Mouse (Mus musculus) Patski (cell line): Measurements from ENCODE around the gene Emc10. TPM values are rescaled to one million over a fixed set of nuclear protein-coding genes. Genes with fewer than 3 reads are reported as not detected.

ENCODE experiments used
- ATAC-seq: fragments of 100-300 bp; one replicate; pipeline ENCODE4 v1.8.0; 2021
- CTCF ChIA-PET: fragments of 350-600 bp; sonication (Branson Sonifier 250); formaldehyde crosslinking; loops from one replicate; lab custom pipeline; 2022; ENCODE audit warnings: inconsistent platforms; lab: Charles Lee
- POLR2A ChIA-PET: fragments of 350-600 bp; sonication (Branson Sonifier 250); formaldehyde crosslinking; loops from one replicate; lab custom pipeline; 2022; ENCODE audit warnings: antibody characterized with exemption, inconsistent platforms; lab: Charles Lee
- DNase-seq: peaks from one replicate; pipeline ENCODE4 v3.0.0-alpha.2; 2011; ENCODE audit warnings: low read depth, low spot score
- H3K27me3 ChIP-seq: fragments of 371-371 bp; one replicate; pipeline ENCODE4 v1.5.1; 2021
- CTCF ChIP-seq: fragments of 100-300 bp; IDR thresholded peaks from one replicate; pipeline ENCODE4 v1.5.1; 2021
- in situ Hi-C: fragments of 300-500 bp; cut with MboI; formaldehyde crosslinking; loops from 3 replicates; pipeline ENCODE4 v1.11.1; 2018; ENCODE audit warnings: low pct_unique_long_range_greater_than_20kb, mixed read lengths
- polyA plus RNA-seq: library from polyadenylated mRNA; unstranded; gene quantifications from one replicate; pipeline ENCODE4 v1.2.3, GENCODE M21; 2021

The Emc10 gene
- polyA plus RNA-seq, 1 experiment from 2014 or later, result 249 TPM

GRCm38 (mm10) chr7:44500046-44500445 is 3.7 kb upstream of the Emc10 start:
- DNase-seq (no peak), ATAC-seq (no peak)
- in situ Hi-C loops, result no loop called here
- POLR2A ChIA-PET, result interaction anchor here (1.0 kb wide), 1 partner anchor 50 kb away, joined by 3 read pairs; no protein-coding TSS in a partner anchor
- CTCF ChIA-PET, result interaction anchor here (2.5 kb wide), 1 partner anchor 48 kb away, joined by 13 read pairs; the partner anchor contains the start of gene Pold1
- no peak for TF ChIP-seq CTCF
- peaks cover 3% of the 10 kb centered on the region for H3K27me3 ChIP-seq

- no peak for ATAC-seq
- TF ChIP-seq CTCF, result no peak
- in situ Hi-C loops, result no loop called here
- DNase-seq, result no peak
- POLR2A ChIA-PET, result interaction anchor here (1.0 kb wide), 1 partner anchor 51 kb away, joined by 3 read pairs; no protein-coding TSS in a partner anchor
- no peaks in the 10 kb centered on the region for H3K27me3 ChIP-seq
- CTCF ChIA-PET, result interaction anchor here (1.2 to 1.6 kb wide), 2 partner anchors 23 to 50 kb away, joined by 4 to 5 read pairs; partner anchors contain the start of gene Pold1
Observed at GRCm38 (mm10) chr7:44498922-44499321, 2.6 kb upstream of the Emc10 start.

GRCm38 (mm10) chr7:44497361-44498055 is 1.2 kb upstream of the Emc10 start:
- TF ChIP-seq CTCF, result no peak
- POLR2A ChIA-PET, result interaction anchor here (0.7 to 1.6 kb wide), 3 partner anchors 13 to 252 kb away, joined by 4 to 5 read pairs (median 4); no protein-coding TSS in a partner anchor
- no peak for DNase-seq

GRCm38 (mm10) chr7:44496771-44497109 is 411 bp upstream of the Emc10 start:
- CTCF ChIA-PET, result interaction anchor here (1.0 to 1.5 kb wide), 2 partner anchors 25 to 52 kb away, joined by 3 to 7 read pairs; partner anchors contain the start of gene Pold1
- POLR2A ChIA-PET, result interaction anchor here (0.7 to 1.6 kb wide), 2 partner anchors 14 to 251 kb away, joined by 4 to 5 read pairs; no protein-coding TSS in a partner anchor
- no peak for ATAC-seq
- TF ChIP-seq CTCF, result no peak
- DNase-seq, result no peak
- in situ Hi-C loops, result no loop called here
- no peaks in the 10 kb centered on the region for H3K27me3 ChIP-seq

More at GRCm38 (mm10) chr7:44497361-44498055, 1.2 kb upstream of the Emc10 start:
- in situ Hi-C loops, result no loop called here
- no peak for ATAC-seq
- CTCF ChIA-PET, result interaction anchor here (1.0 to 1.2 kb wide), 2 partner anchors 24 kb away, joined by 3 to 4 read pairs; no protein-coding TSS in a partner anchor
- no peaks in the 10 kb centered on the region for H3K27me3 ChIP-seq

GRCm38 (mm10) chr7:44495086-44495485 is 1.2 kb downstream of the Emc10 start:
- CTCF ChIA-PET, result interaction anchor here (4.0 kb wide), 1 partner anchor 10 kb away, joined by 15 read pairs; no protein-coding TSS in a partner anchor
- no peak for ATAC-seq
- in situ Hi-C loops, result no loop called here
- POLR2A ChIA-PET, result no interaction called here
- H3K27me3 ChIP-seq, result no peaks in the 10 kb centered on the region
- no peak for TF ChIP-seq CTCF
- no peak for DNase-seq

- ChIA-PET CTCF (interaction anchor here (4.0 kb wide), 1 partner anchor 9 kb away, joined by 15 read pairs; no protein-coding TSS in a partner anchor), POLR2A (no interaction called here)
- in situ Hi-C loops, result no loop called here
- TF ChIP-seq CTCF, result no peak
- DNase-seq (no peak), ATAC-seq (no peak)
- H3K27me3 ChIP-seq, result no peaks in the 10 kb centered on the region
Observed at GRCm38 (mm10) chr7:44494681-44495080, 1.6 kb downstream of the Emc10 start.

- DNase-seq (no peak), ATAC-seq (no peak)
- in situ Hi-C loops, result no loop called here
- POLR2A ChIA-PET, result interaction anchor here (0.6 kb wide), 1 partner anchor 91 kb away, joined by 3 read pairs; no protein-coding TSS in a partner anchor
- no peak for TF ChIP-seq CTCF
- CTCF ChIA-PET, result interaction anchor here (1.4 to 4.0 kb wide), 2 partner anchors 7 to 9 kb away, joined by 5 to 15 read pairs; no protein-coding TSS in a partner anchor
- H3K27me3 ChIP-seq, result no peaks in the 10 kb centered on the region
Observed at GRCm38 (mm10) chr7:44492166-44492826, 4.0 kb downstream of the Emc10 start.

- no peak for DNase-seq
- in situ Hi-C loops, result no loop called here
- H3K27me3 ChIP-seq, result no peaks in the 10 kb centered on the region
- no peak for TF ChIP-seq CTCF
- POLR2A ChIA-PET, result no interaction called here
- ATAC-seq, result no peak
- CTCF ChIA-PET, result no interaction called here
Observed at GRCm38 (mm10) chr7:44491391-44491790, 4.9 kb downstream of the Emc10 start.

GRCm38 (mm10) chr7:44490281-44490680 is 6.0 kb downstream of the Emc10 start:
- no peak for TF ChIP-seq CTCF
- ChIA-PET POLR2A (no interaction called here), CTCF (no interaction called here)
- no peak for ATAC-seq
- no peak for DNase-seq
- in situ Hi-C loops, result no loop called here
- no peaks in the 10 kb centered on the region for H3K27me3 ChIP-seq

GRCm38 (mm10) chr7:44488545-44488944 is 7.8 kb downstream of the Emc10 start:
- POLR2A ChIA-PET, result no interaction called here
- H3K27me3 ChIP-seq, result no peaks in the 10 kb centered on the region
- DNase-seq (no peak), ATAC-seq (no peak)
- no peak for TF ChIP-seq CTCF
- CTCF ChIA-PET, result no interaction called here
- in situ Hi-C loops, result no loop called here
